Mouse (Mus musculus) G1E-ER4 (cell line): Measurements from ENCODE around the gene Abl2. TPM values are rescaled to one million over a fixed set of nuclear protein-coding genes. Genes with fewer than 3 reads are reported as not detected.
"Not testable (repeated sequence)": the region's sequence is repeated elsewhere in the genome, so short reads cannot be mapped to it uniquely, and the experiment has no call there.

Source experiments
- GATA1 ChIP-seq: IDR thresholded peaks from one replicate; pipeline ENCODE4 v1.8.0; 2012; ENCODE audit warnings: low read length, inconsistent platforms
- polyA plus RNA-seq: library from polyadenylated mRNA; stranded (reverse); fragments of >175 nt; gene quantifications from 2 replicates; pipeline ENCODE4 v1.2.3, GENCODE M21; 2012

Gene Abl2
- polyA plus RNA-seq, result 14.7 and 18.6 TPM in 2 replicates

- TF ChIP-seq GATA1, result no peak
These were observed at the start of gene Abl2 for GRCm38 (mm10) chr1:156558024-156558930. Gene Abl2 (plus strand): TSS chr1:156558786.

DNA sequence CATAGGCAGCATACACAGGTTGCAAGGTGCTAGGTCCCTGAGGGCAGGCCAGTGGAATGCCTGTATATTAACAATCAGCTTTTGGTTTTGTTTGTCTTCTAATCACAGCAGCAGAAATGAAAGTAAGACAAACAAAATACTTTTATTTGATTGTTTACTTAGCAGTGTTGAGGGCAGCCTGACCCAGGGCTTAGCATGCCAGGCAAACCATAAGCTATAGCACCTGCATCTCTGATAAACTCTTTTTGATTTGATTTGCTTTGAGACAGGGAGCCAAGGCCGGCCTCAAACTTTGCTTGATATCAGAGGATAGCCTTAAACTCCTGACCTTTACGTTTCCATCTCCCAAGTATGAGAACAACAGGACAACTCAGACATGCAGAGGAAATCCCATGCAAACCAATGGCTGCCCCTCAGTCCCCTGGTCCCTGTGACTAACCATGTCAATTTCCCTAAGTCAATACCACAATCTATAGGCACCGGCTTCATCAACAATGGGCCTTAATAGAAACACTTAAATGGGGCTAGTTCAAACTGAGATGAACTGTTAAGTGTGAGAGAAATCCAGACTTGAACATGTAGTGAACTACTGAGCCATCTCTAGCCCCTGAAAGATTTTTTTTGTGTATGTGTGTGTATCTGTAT, 38.3 kb upstream of the Abl2 start:
- no peak for TF ChIP-seq GATA1

- no peak for TF ChIP-seq GATA1
These were observed 36.6 kb upstream of the Abl2 start for GRCm38 (mm10) chr1:156521796-156522517.

DNA sequence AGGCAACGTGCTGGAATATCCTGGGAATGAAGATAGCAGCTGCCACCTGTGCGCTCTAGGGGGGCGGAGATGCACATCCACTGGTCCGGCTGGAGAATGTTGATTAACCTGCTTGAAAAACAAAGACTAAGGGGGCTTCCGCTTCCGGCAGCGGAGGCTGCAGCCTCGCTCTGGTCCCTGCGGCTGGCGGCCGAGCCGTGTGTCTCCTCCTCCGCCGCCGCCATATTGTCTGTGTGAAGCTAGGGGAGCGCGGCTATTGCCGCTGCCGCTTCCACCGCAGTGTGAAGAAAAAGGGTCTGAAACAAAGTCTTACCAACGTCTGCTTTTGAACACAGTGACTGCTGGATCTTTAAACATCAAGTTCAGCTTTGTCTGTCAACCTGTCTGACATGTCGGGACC, 34.7 kb upstream of the Abl2 start, which contains the start of gene Gm10031:
Gene Gm10031, plus strand, starts transcription at position 171 of the 400 bp plus-strand sequence.
- TF ChIP-seq GATA1, result not testable (repeated sequence)

DNA sequence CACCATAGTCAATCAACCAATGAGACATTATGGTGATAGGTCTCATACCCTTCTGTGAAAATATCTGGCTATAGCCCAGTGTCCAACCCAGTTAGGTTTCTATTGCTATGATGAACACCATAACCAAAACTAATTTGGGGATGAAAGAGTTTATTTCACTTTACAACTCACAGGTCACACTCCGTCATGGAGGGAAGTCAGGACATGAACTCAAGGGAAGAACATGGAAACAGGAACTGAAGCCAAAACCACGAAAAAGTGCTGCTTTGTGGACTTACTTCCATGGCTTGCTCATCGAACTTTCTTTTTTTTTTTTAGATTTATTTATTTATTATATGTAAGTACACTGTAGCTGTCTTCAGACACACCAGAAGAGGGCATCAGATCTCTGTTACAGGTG, 25.1 kb upstream of the Abl2 start:
- no peak for TF ChIP-seq GATA1

GRCm38 (mm10) chr1:156533911-156534310, 24.7 kb upstream of the Abl2 start:
- TF ChIP-seq GATA1, result no peak

- no peak for TF ChIP-seq GATA1
These were observed 21.6 kb upstream of the Abl2 start for GRCm38 (mm10) chr1:156537031-156537430.

DNA sequence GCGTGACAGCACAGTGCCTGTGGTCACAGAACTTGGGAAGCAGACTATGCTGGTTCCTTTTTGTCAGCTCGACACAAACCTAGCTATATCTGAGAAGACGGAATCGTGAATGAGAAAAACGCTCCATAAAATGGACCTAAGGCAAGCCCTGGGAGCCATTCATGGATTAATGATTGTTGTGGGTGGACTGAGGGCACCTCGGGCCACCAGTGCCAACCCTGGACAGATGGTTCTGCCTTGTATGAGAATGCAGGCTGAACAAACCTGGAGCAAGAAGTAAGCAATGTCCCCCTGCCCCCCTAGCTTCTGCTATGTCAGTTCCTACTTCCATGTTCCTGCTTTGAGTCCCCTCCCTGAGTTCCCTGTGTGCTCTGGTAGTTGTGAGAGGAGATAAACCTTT, 20.9 kb upstream of the Abl2 start:
- no peak for TF ChIP-seq GATA1

DNA sequence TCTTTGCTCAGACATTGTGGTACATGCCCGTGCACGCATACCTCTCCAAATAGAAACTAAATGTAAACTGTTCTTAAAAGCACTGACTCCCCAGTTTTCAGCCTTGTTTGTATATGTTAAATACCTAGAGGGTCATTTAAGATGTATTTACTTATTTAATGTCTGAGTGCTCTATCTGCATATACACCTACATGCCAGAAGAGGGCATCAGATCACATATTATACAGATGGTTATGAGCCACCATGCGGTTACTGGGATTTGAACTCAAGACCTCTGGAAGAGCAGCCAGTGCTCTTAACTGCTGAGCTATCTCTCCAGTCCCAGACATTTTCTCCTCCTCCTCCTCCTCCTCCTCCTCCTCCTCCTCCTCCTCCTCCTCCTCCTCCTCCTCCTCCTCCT, 20.2 kb upstream of the Abl2 start:
- no peak for TF ChIP-seq GATA1

- no peak for TF ChIP-seq GATA1
These were observed 18.6 kb upstream of the Abl2 start for GRCm38 (mm10) chr1:156539787-156540560.

DNA sequence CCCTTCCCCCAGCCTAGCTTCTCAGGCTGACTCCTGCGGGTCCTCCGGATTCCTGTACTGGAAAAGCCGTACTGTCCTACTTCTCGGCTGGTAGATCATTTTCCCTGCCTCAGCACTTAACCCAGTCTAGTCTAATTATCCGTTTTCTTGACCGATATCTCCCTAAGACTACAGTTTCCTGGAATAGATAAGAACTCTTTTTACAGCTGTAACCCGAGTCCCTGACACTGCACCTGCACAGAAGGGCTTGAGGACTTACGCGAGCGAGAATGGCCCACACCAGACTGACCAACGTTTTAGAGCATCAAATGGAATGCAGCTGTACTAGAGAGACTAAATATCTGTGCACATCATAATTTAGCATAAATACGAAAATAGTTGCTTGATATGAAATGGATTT, 14.6 kb upstream of the Abl2 start:
- TF ChIP-seq GATA1, result no peak

DNA sequence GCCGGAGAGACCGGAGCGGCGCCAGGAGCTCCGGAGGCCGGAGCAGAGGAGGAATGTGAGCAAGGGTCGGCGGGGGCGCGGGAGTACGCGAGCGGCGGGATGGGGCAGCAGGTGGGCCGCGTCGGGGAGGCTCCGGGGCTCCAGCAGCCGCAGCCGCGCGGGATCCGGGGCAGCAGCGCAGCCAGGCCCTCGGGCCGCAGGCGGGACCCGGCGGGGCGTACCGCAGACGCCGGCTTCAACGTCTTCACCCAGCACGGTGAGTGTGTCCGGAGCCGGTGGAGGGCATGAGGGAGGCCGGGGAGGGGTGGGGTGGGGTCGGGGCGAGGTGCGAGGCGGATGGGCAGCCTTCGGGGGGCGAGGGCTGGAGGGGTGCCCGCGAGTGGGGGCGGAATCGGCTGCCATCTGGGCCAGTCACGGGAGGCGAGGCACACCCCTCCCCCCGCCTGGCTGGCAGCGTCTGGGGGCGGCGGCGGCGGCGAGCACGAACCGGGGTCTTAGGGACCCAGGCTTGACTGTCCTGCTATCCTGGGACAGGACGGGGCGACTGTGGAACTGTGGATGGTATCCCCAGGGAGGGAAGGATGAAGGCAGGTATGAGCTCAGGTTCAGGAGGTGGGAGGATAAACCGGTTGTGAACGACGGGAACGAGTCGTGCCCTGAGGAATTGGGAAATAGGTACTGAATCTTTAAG, 509 bp downstream of the Abl2 start:
- no peak for TF ChIP-seq GATA1

- no peak for TF ChIP-seq GATA1
These were observed 1.0 kb downstream of the Abl2 start for GRCm38 (mm10) chr1:156559641-156560020.

DNA sequence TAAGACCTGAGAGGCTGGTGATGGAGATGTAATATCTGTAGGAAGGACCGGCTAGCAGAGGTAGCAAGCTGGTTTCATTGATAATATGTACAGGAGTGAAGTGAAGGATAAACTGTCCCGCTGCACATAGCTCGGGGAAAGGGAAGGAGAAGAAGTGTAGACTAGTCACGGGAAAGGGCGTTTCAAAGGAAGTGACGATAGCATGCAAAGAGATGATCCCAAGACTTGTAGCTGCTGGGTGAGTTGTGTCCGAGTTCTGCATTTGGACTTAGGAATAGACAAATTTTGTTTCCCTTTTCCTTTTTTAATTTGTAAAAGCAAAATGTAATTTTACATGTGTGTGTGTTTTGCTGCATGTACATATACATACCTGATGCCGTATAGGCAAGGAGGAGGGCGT, 1.9 kb downstream of the Abl2 start:
- no peak for TF ChIP-seq GATA1

DNA sequence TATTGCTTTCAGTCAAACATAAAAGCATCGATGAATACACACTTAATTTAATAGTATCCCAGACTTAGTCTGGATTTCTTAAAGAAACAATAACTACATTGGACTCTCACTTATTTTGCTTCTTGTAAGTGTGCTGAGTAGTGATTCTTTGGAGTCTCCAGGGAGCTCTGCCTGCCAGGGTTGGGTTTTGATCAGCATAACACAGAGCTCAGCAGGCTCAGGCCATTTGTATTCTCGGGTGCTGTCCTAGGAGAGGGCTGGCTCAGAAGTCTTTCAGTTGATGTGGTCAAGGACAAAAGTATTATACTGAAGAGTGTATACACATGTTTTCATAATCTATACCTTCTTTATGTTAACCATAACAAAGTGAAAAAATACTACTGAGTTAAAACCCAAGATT, 6.7 kb downstream of the Abl2 start:
- no peak for TF ChIP-seq GATA1
